Mouse (Mus musculus): ENCODE data around the gene Gm10644. TPM values are rescaled to one million over a fixed set of nuclear protein-coding genes. Genes with fewer than 3 reads are reported as not detected.

The Gm10644 gene
- 0.47 and 0.60 TPM in 2 replicates for total RNA-seq (2014; rRNA removed)
- polyA plus RNA-seq (2015; fragmentation: Nextera tagmentation; extraction: Ambion mirVana), result 0.36 and 0.39 TPM in 2 replicates

DNA sequence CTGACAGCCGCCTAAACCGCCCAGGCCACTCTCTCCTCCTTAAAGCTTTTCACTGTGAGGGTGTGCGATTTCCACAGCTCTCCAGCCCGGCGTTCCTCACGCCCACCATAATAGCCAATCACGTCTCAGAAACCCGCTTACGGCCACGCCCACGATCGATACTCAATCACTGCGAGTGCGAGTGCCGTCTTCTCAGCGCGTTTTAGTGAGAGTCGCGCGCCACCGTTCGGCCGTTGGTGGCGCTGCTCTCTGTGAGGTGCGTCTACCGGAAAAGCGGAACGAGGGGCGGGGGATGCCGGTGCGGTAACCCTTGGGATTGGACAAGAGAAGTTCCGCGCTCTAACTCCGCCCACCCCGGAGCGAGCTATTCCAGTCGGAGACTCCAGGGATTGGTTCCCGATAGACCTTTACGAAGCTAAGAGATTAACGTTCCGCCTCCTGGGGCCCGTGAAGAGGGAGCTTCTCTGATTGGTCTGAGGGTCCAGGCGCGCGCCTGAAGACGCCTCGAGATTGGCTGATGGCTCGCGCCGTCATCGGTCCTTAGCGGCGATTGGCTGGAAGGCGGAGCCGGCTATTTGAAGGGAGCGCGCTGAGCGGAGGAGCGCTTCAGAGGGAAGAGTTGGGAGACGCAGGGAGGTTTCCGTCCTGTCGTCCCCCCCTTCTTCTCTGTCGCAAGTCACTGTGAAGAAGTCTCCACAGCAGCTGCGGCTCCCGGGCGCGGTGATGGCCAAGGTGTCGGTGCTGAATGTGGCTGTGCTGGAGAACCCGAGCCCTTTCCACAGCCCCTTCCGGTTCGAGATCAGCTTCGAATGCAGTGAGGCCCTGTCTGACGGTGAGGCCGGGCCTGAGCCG, at the start of gene Gm10644, which contains the start of gene Asf1b:
Gm10644 (minus strand) TSS at position 100 of the 852 bp plus-strand sequence.
Asf1b (plus strand) TSS at position 402 of the 852 bp plus-strand sequence.
- H3K27ac ChIP-seq (ENCODE audit: low read depth, low read length), result peak within 1 kb of the TSS; percentile 52
- WGBS, result under 1% methylated on average over 75 of the region's 75 CpGs
- peak; percentile 99 for ATAC-seq (ENCODE audit: low FRiP score)

DNA sequence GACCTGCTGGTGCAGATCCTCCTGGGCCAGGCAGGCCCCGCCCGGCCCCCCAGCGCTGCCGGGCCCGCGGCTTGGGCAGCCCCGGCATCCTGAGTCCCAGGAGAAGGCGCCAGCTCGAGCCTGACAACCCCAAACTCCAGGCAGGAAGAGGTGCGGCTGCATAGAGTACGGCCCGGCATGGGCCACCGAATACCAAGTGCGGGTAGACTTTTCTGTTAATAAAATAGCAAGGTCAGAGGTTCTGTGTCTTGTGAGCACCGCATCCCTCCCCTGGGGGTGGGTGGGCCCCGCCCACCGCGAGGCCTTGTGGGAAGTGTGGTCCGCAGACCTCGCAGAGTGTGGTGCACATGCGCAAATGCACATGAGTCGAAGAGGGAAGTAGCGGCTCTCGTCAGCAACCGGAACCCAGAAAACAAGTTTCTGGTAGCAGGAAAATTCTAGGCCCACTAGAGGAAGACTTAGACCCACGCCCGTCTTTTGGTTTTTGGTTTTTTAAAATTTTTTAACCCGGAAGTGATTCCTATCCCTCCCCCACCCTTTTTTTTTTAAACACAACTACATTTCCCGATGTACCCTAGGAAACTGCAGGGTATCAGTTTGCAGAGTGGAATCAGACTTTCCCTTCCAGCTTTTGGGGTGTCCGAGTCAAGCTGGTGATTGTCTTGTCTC, 49.7 kb upstream of the Gm10644 start:
- H3K27ac ChIP-seq (ENCODE audit: low read depth, low read length), result peak overlapping the region; percentile 68
- peak; percentile 95 for DNase-seq (ENCODE audit: low spot score)
- WGBS, result under 1% methylated on average over 30 of the region's 30 CpGs
- no peak for TF ChIP-seq CTCF (IDR thresholded peaks at IDR 0.05)
- no peaks in the 10 kb centered on the region for H3K4me1 ChIP-seq (ENCODE audit: insufficient read depth, low read length)
- peak overlapping the region; percentile 95 for H3K4me2 ChIP-seq (ENCODE audit: low read depth, low read length, poor library complexity, severe bottlenecking)
- ATAC-seq (ENCODE audit: low FRiP score), result peak; percentile 80
- H3K36me3 ChIP-seq (ENCODE audit: insufficient read depth, low read length), result no peaks in the 10 kb centered on the region
- H3K27me3 ChIP-seq (ENCODE audit: insufficient read depth, low read length), result no peaks in the 10 kb centered on the region
- H3K9me3 ChIP-seq (ENCODE audit: low read length), result no peaks in the 10 kb centered on the region
- peak overlapping the region; percentile 57 for H3K9ac ChIP-seq (replicated peaks; ENCODE audit: low read length, poor library complexity, severe bottlenecking)
- H3K4me3 ChIP-seq (ENCODE audit: low read depth, low read length), result peak overlapping the region; percentile 61

More for the DNA sequence above, at the start of gene Gm10644, which contains the start of gene Asf1b:
- H3K4me1 ChIP-seq (ENCODE audit: insufficient read depth, low read length), result no peaks in the 10 kb centered on the region
- H3K4me3 ChIP-seq (ENCODE audit: low read depth, low read length), result peak within 1 kb of the TSS; percentile 49
- H3K9ac ChIP-seq (replicated peaks; ENCODE audit: low read length, poor library complexity, severe bottlenecking), result peak within 1 kb of the TSS; percentile 42; the same call in 1 of the 2 replicates
- H3K9me3 ChIP-seq (ENCODE audit: low read length), result no peaks in the 10 kb centered on the region
- TF ChIP-seq CTCF (IDR thresholded peaks at IDR 0.05), result peak; percentile 97
- H3K27me3 ChIP-seq (ENCODE audit: insufficient read depth, low read length), result no peaks in the 10 kb centered on the region
- peak; percentile 100 for DNase-seq (ENCODE audit: low spot score)
- H3K4me2 ChIP-seq (ENCODE audit: low read depth, low read length, poor library complexity, severe bottlenecking), result peak within 1 kb of the TSS; percentile 94
- H3K36me3 ChIP-seq (ENCODE audit: insufficient read depth, low read length), result no peaks in the 10 kb centered on the region

DNA sequence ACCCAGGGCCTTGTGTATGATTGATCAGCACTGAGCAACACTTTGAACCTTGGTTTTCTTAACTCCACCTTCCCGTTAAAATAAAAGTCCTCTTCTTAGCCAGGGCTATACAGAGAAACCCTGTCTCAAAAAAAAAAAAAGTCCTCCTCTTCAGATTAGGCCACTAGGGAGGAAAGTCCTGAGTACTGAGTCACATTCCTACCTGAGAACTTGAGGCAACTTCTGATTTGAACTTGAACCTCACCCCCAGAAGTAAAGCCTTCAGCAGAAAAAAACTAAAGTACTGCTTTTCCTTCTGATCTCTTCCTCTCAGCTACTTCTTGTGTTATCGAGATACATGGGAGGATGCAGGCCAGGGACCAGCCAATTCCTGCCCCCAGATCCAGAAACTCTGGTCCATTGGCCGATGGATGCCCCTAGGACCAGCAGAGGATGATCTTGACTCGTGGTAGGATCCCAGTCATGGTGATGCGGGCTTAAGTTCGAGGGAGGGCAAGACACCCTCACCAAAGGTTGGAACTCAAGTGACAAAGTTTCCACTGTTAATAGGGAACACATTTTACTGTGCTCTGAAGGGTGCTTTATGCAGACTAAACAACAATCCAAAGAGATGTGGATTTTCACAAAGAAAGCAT, 48.7 kb upstream of the Gm10644 start:
- no peak for TF ChIP-seq CTCF (IDR thresholded peaks at IDR 0.05)
- no peak for DNase-seq (ENCODE audit: low spot score)
- no peaks in the 10 kb centered on the region for H3K36me3 ChIP-seq (ENCODE audit: insufficient read depth, low read length)
- H3K4me2 ChIP-seq (ENCODE audit: low read depth, low read length, poor library complexity, severe bottlenecking), result peak overlapping the region; percentile 95
- H3K27ac ChIP-seq (ENCODE audit: low read depth, low read length), result no peak overlapping the region
- ATAC-seq (ENCODE audit: low FRiP score), result no peak
- H3K9me3 ChIP-seq (ENCODE audit: low read length), result no peaks in the 10 kb centered on the region
- no peak overlapping the region for H3K9ac ChIP-seq (replicated peaks; ENCODE audit: low read length, poor library complexity, severe bottlenecking)
- H3K4me3 ChIP-seq (ENCODE audit: low read depth, low read length), result peak overlapping the region; percentile 61
- WGBS, result 69% methylated on average over 6 of the region's 6 CpGs
- peaks cover 5% of the 10 kb centered on the region; the same call in 1 of the 2 replicates for H3K4me1 ChIP-seq (ENCODE audit: insufficient read depth, low read length)
- no peaks in the 10 kb centered on the region for H3K27me3 ChIP-seq (ENCODE audit: insufficient read depth, low read length)

DNA sequence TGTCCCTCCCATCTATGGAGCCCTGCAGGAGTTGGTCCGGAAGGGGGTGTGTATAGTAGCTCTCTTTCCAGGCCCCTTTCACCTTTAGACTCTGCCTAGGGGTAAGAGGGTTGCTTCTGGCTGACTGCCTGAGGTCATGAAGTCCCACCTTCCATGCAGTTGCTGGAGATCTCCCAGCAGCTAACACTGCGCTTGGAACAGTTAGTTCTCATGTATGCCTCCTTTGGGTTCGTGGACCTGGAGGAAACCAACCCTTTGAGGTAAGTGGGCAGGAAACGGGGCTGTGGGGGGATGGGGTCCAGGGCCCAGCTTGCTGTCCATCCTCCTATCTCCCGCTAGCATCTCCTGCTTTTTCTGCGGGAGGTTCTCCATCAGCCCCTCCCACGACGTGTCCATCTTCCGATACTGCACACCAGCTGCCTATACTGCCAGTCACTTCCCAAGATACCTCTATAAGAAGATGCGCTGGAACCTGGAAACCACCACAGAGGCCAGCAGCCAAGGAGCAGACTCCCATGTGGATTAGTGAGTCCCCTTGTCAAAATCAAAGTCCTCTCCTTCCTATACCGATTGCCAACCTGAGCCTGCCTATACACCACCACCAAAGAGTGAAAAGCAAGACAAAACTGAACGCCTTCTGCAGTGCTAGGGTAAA, 48.1 kb upstream of the Gm10644 start:
- Histone ChIP-seq H3K4me3 (ENCODE audit: low read depth, low read length) (no peak overlapping the region), H3K9ac (replicated peaks; ENCODE audit: low read length, poor library complexity, severe bottlenecking) (no peak overlapping the region), H3K4me1 (ENCODE audit: insufficient read depth, low read length) (peaks cover 5% of the 10 kb centered on the region; the same call in 1 of the 2 replicates), H3K27ac (ENCODE audit: low read depth, low read length) (no peak overlapping the region), H3K36me3 (ENCODE audit: insufficient read depth, low read length) (no peaks in the 10 kb centered on the region), H3K4me2 (ENCODE audit: low read depth, low read length, poor library complexity, severe bottlenecking) (no peak overlapping the region), H3K27me3 (ENCODE audit: insufficient read depth, low read length) (no peaks in the 10 kb centered on the region), H3K9me3 (ENCODE audit: low read length) (no peaks in the 10 kb centered on the region)
- ATAC-seq (ENCODE audit: low FRiP score), result no peak
- TF ChIP-seq CTCF (IDR thresholded peaks at IDR 0.05), result no peak
- no peak for DNase-seq (ENCODE audit: low spot score)
- 58% methylated on average over 12 of the region's 12 CpGs for WGBS

DNA sequence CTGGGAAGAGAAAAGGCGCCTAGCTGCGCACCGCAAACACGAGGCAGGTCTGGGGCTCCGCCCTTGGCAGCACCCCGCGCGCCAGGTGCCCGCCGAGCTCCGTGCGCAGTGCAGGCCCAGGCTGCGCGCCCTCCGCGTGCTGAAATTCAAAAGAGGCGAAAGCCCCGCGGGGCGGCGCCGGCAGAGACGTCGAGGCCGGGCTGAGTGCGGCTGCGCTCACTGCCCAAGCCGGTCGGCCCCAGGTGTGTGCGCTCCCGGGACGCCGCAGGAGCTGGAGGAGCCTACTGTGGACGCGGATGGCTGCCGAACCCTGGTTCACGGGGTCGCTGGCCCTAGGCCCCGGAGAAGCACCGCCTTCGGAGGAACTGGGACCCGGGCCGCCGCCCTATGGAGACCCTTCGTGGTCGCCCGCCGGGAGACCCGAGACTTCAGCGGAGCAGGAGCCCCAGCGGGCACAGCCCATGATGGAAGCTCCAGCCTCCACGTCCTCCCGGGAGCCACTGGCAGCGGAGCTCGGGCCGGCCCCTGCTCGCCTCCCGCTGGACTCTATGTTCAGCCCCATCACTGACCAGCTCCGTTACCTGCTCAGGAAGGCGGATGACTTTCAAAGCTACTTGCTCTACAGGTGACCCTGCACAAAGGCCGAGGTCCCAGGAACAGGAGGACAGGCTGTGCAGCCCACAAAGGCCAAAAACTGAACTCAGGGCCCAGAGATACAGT, 46.4 kb upstream of the Gm10644 start, which contains the start of gene 1700067K01Rik:
1700067K01Rik (plus strand) TSS at position 222 of the 720 bp plus-strand sequence.
- DNase-seq (ENCODE audit: low spot score) (no peak), ATAC-seq (ENCODE audit: low FRiP score) (no peak)
- Histone ChIP-seq H3K36me3 (ENCODE audit: insufficient read depth, low read length) (no peaks in the 10 kb centered on the region), H3K4me2 (ENCODE audit: low read depth, low read length, poor library complexity, severe bottlenecking) (peak within 1 kb of the TSS; percentile 12; the same call in 1 of the 2 replicates), H3K27ac (ENCODE audit: low read depth, low read length) (no peak within 1 kb of the TSS), H3K4me3 (ENCODE audit: low read depth, low read length) (no peak within 1 kb of the TSS), H3K9ac (replicated peaks; ENCODE audit: low read length, poor library complexity, severe bottlenecking) (peak within 1 kb of the TSS; percentile 24; the same call in 1 of the 2 replicates), H3K27me3 (ENCODE audit: insufficient read depth, low read length) (no peaks in the 10 kb centered on the region), H3K4me1 (ENCODE audit: insufficient read depth, low read length) (peaks cover 5% of the 10 kb centered on the region; the same call in 1 of the 2 replicates), H3K9me3 (ENCODE audit: low read length) (no peaks in the 10 kb centered on the region)
- 35% methylated on average over 61 of the region's 61 CpGs for WGBS
- TF ChIP-seq CTCF (IDR thresholded peaks at IDR 0.05), result no peak

Measured in midbrain, postnatal 0 days (tissue).